Mouse (Mus musculus) hindbrain, embryonic 16.5 days (tissue): Measurements from ENCODE around the gene Nlrp4c. TPM values are rescaled to one million over a fixed set of nuclear protein-coding genes. Genes with fewer than 3 reads are reported as not detected.
"Not testable (repeated sequence)": the region's sequence is repeated elsewhere in the genome, so short reads cannot be mapped to it uniquely, and the experiment has no call there.

ENCODE experiments used
- ATAC-seq: fragments of 200-750 bp; cut with Nextera tagmentation; 2 replicates; pipeline ENCODE4 v1.8.0; 2017; ENCODE audit warnings: moderate TSS enrichment, moderate library complexity
- H3K27ac ChIP-seq: fragments of 300-500 bp; sonication (generic); 2 replicates; pipeline ENCODE4 v1.5.1; 2014; ENCODE audit warnings: low read depth, mild to moderate bottlenecking, control low read depth, low read length, moderate library complexity
- H3K27me3 ChIP-seq: fragments of 300-500 bp; sonication (generic); replicated peaks from 2 replicates; pipeline ENCODE4 v1.6.1; 2014; ENCODE audit warnings: low read length; ENCODE audit not compliant: control insufficient read depth, insufficient read depth
- H3K36me3 ChIP-seq: fragments of 300-500 bp; sonication (generic); 2 replicates; pipeline ENCODE4 v1.6.1; 2014; ENCODE audit warnings: mild to moderate bottlenecking, low read length, moderate library complexity, mixed read lengths; ENCODE audit not compliant: control insufficient read depth, insufficient read depth
- H3K4me1 ChIP-seq: fragments of 300-500 bp; sonication (generic); 2 replicates; pipeline ENCODE4 v1.6.1; 2014; ENCODE audit warnings: low read depth, low read length; ENCODE audit not compliant: control insufficient read depth, insufficient read depth
- H3K4me2 ChIP-seq: fragments of 300-500 bp; sonication (generic); 2 replicates; pipeline ENCODE4 v1.6.1; 2014; ENCODE audit warnings: mild to moderate bottlenecking, low read length, control low read depth, moderate library complexity
- H3K4me3 ChIP-seq: fragments of 300-500 bp; sonication (generic); 2 replicates; pipeline ENCODE4 v1.5.1; 2014; ENCODE audit warnings: mild to moderate bottlenecking, low read length, control low read depth, moderate library complexity
- H3K9ac ChIP-seq: fragments of 300-500 bp; sonication (generic); 2 replicates; pipeline ENCODE4 v1.6.1; 2014; ENCODE audit warnings: low read depth, mild to moderate bottlenecking, control low read depth, low read length, moderate library complexity
- H3K9me3 ChIP-seq: fragments of 300-500 bp; sonication (generic); 2 replicates; pipeline ENCODE4 v1.6.1; 2014; ENCODE audit warnings: mild to moderate bottlenecking, low read length, moderate library complexity; ENCODE audit not compliant: control insufficient read depth
- WGBS: fragments of 180-500 bp; shearing (Covaris S2); extraction: QIAGEN DNeasy Blood & Tissue Kit; methylation state at CpG from one replicate; pipeline ENCODE4 v1.1.7; 2014; 5-methylcytosine and 5-hydroxymethylcytosine counted together
- polyA plus RNA-seq: library from polyadenylated mRNA; unstranded; fragments of >200 nt; fragmentation: Nextera tagmentation; extraction: Ambion mirVana; gene quantifications from 2 replicates; pipeline ENCODE4 v1.2.1, GENCODE M21; 2015

Nlrp4c gene
- polyA plus RNA-seq, result not detected in 2 replicates

- Histone ChIP-seq H3K4me3 (no peak within 1 kb of the TSS), H3K36me3 (no peaks in the 10 kb centered on the region), H3K4me1 (no peaks in the 10 kb centered on the region), H3K9ac (no peak within 1 kb of the TSS), H3K9me3 (peaks cover 7% of the 10 kb centered on the region), H3K27me3 (no peaks in the 10 kb centered on the region), H3K27ac (no peak within 1 kb of the TSS), H3K4me2 (no peak within 1 kb of the TSS)
- 86% methylated on average over 11 of the region's 11 CpGs for whole genome bisulfite sequencing
- no peak for ATAC-seq
Observed at GRCm38 (mm10) chr7:6044861-6045260, at the start of gene Nlrp4c. TSS of gene Nlrp4c (plus strand) at chr7:6045161.

DNA sequence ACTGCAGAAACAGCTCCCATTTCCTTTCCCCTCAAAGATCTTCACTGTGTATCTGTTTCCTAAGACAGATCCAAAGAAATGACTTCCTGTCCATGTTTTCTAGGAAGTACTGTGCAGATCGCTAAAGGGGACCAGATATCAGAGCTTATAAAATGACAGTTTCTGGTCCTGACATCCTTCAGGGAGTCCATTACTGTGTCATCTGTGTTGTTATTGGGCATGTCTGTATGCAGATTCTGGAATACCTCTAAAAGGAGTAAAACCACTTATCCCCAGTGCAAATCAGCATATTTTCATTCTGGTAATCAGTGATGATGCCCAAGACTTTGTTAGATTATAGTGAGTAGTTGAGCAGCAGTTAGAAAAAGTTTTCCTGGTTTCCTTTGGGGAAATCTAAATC, 34.1 kb upstream of the Nlrp4c start, which contains the start of gene Vmn1r65:
Vmn1r65 (minus strand) TSS at position 101 of the 400 bp plus-strand sequence.
- H3K27ac ChIP-seq, result no peak within 1 kb of the TSS
- ATAC-seq, result no peak
- H3K27me3 ChIP-seq, result no peaks in the 10 kb centered on the region
- no peaks in the 10 kb centered on the region for H3K4me1 ChIP-seq
- no peak within 1 kb of the TSS for H3K4me3 ChIP-seq
- no peaks in the 10 kb centered on the region for H3K36me3 ChIP-seq
- WGBS, result 82% methylated on average over 1 of the region's 1 CpGs
- no peak within 1 kb of the TSS for H3K9ac ChIP-seq
- peaks cover 17% of the 10 kb centered on the region for H3K9me3 ChIP-seq
- no peak within 1 kb of the TSS for H3K4me2 ChIP-seq

DNA sequence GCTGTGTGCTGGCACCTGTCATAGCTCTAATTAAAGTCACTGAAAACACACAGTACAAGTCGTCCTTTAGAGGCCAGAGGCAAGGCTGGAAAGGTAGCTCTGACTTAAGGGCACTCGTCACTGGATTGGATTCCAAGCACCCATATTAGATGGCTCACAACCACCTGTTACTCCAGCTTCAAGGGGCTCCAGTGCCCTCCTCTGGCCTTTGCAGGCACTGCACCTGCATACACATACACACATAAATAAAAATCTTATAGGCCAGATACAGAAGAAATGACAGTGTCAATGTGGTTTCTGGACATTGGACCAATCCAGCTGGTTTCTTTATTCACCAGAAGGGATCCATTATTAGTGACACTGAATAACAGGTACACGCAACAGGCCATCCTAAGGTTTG, 74.5 kb downstream of the Nlrp4c start:
- no peaks in the 10 kb centered on the region for H3K36me3 ChIP-seq
- H3K9ac ChIP-seq, result no peak overlapping the region
- ATAC-seq, result no peak
- 79% methylated on average over 3 of the region's 3 CpGs for WGBS
- H3K27me3 ChIP-seq, result no peaks in the 10 kb centered on the region
- H3K4me1 ChIP-seq, result no peaks in the 10 kb centered on the region
- H3K27ac ChIP-seq, result no peak overlapping the region
- no peaks in the 10 kb centered on the region for H3K9me3 ChIP-seq
- H3K4me2 ChIP-seq, result no peak overlapping the region
- no peak overlapping the region for H3K4me3 ChIP-seq

GRCm38 (mm10) chr7:6120104-6120503, 75.1 kb downstream of the Nlrp4c start:
- not testable (repeated sequence) for H3K4me2 ChIP-seq, H3K9me3 ChIP-seq, H3K4me1 ChIP-seq, ATAC-seq, H3K4me3 ChIP-seq, H3K9ac ChIP-seq, H3K27me3 ChIP-seq, H3K36me3 ChIP-seq, H3K27ac ChIP-seq
- WGBS, result 86% methylated on average over 2 of the region's 2 CpGs

- ATAC-seq, H3K36me3 ChIP-seq, H3K9ac ChIP-seq, H3K4me3 ChIP-seq, H3K27me3 ChIP-seq, H3K4me1 ChIP-seq, H3K27ac ChIP-seq, H3K4me2 ChIP-seq, H3K9me3 ChIP-seq: not testable (repeated sequence)
- WGBS, result 72% methylated on average over 1 of the region's 1 CpGs
Observed at GRCm38 (mm10) chr7:6121128-6121527, 76.2 kb downstream of the Nlrp4c start.

GRCm38 (mm10) chr7:6126690-6127448, 81.9 kb downstream of the Nlrp4c start:
- 34% methylated on average over 7 of the region's 7 CpGs for WGBS
- Histone ChIP-seq H3K27me3 (no peaks in the 10 kb centered on the region), H3K4me2 (no peak overlapping the region), H3K9ac (no peak overlapping the region), H3K27ac (0 out of 2 replicates have a peak overlapping the region, but pooled peaks have one; percentile 33), H3K4me3 (no peak overlapping the region), H3K36me3 (peaks cover 6% of the 10 kb centered on the region), H3K9me3 (peaks cover 2% of the 10 kb centered on the region), H3K4me1 (no peaks in the 10 kb centered on the region)
- peak; percentile 82 for ATAC-seq

DNA sequence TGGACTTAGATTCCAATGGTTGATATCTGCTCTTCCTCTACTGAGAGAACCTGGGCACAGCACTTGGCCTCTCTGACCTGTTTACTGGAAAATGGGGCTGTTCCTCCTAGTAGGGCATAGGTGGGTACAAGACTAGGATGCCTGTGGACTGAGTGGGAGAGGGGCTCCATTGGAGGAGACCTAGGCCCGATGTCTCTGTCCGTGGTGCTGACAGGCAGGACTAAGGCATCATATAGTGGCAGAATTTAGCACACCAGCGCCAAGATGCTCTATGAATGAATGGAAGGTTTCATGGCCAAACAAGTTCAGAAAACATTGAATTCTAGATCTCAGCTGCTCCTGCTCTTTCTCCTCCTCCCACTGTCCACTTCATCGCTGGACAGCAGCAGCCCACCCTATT, 85.4 kb downstream of the Nlrp4c start:
- WGBS, result 51% methylated on average over 4 of the region's 4 CpGs
- peaks cover 14% of the 10 kb centered on the region for H3K9me3 ChIP-seq
- no peak overlapping the region for H3K27ac ChIP-seq
- no peak overlapping the region for H3K4me3 ChIP-seq
- H3K4me1 ChIP-seq, result no peaks in the 10 kb centered on the region
- no peak for ATAC-seq
- no peak overlapping the region for H3K9ac ChIP-seq
- peaks cover 23% of the 10 kb centered on the region for H3K36me3 ChIP-seq
- no peak overlapping the region for H3K4me2 ChIP-seq
- H3K27me3 ChIP-seq, result no peaks in the 10 kb centered on the region

DNA sequence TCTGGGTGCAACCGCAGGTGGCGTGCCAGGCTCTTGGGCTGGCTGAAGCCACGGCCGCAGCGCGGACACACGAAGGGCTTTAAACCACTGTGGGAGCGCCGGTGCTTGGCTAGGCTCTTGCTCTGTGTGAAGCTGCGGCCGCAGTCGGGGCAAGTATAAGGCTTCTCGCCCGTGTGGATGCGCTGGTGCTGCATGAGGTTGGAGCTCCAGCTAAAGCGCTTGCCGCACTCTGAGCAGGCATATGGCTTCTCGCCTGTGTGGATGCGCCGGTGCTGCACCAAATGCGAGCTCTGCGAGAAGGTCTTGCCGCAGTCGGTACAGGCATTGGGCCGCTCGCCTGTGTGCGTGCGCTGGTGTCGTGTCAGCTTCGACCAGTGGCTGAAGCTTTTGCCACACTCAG, 87.7 kb downstream of the Nlrp4c start:
- H3K36me3 ChIP-seq, result peaks cover 26% of the 10 kb centered on the region
- ATAC-seq, result no peak
- 82% methylated on average over 30 of the region's 30 CpGs for WGBS

DNA sequence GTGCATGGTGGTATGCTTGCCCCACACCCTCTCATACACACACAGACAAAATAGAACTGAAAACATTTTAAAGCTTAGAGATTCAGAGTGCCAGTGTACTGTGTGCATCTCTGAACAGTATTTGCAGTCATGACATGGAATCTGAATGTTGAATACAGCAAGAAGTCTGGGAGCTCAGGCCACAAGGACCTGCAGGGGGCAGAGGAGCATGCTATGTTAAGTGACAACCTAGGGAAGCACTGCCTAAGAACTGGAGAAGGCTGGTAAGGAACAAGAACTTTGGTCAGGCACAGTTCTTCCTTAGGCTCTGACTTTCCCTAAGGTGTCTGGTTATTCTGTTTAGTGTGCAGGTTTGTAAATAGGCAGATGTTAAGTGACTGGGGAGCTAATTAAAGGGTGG, 91.5 kb downstream of the Nlrp4c start:
- no peaks in the 10 kb centered on the region for H3K27me3 ChIP-seq
- H3K9me3 ChIP-seq, result peaks cover 14% of the 10 kb centered on the region
- H3K4me1 ChIP-seq, result no peaks in the 10 kb centered on the region
- H3K36me3 ChIP-seq, result peaks cover 23% of the 10 kb centered on the region
- no peak for ATAC-seq
- H3K4me2 ChIP-seq, result no peak overlapping the region
- no peak overlapping the region for H3K27ac ChIP-seq
- no peak overlapping the region for H3K4me3 ChIP-seq
- H3K9ac ChIP-seq, result no peak overlapping the region

More for the DNA sequence above, 87.7 kb downstream of the Nlrp4c start:
- Histone ChIP-seq H3K4me1 (no peaks in the 10 kb centered on the region), H3K27me3 (no peaks in the 10 kb centered on the region), H3K4me3 (no peak overlapping the region), H3K9ac (no peak overlapping the region), H3K9me3 (peaks cover 14% of the 10 kb centered on the region), H3K27ac (no peak overlapping the region), H3K4me2 (no peak overlapping the region)
